Mouse (Mus musculus) forebrain, embryonic 12.5 days (tissue): ENCODE measurements at regions not wholly inside any gene's neighbourhood (a gene's known extent, or its start where the extent isn't known, plus 50 kb on each side); places are given as distances from the start of the nearest gene placed in this dataset.

Experiments used
- ATAC-seq: fragments of 200-750 bp; cut with Nextera tagmentation; 2 replicates; pipeline ENCODE4 v1.8.0; 2017; ENCODE audit warnings: moderate TSS enrichment; ENCODE audit not compliant: low FRiP score
- H3K27ac ChIP-seq: fragments of 300-500 bp; sonication (generic); 2 replicates; pipeline ENCODE4 v1.5.1; 2016; ENCODE audit warnings: mild to moderate bottlenecking
- H3K27me3 ChIP-seq: fragments of 300-500 bp; sonication (generic); 2 replicates; pipeline ENCODE4 v1.6.1; 2016; ENCODE audit warnings: mild to moderate bottlenecking
- H3K36me3 ChIP-seq: fragments of 300-500 bp; sonication (generic); replicated peaks from 2 replicates; pipeline ENCODE4 v1.6.1; 2016; ENCODE audit warnings: mild to moderate bottlenecking
- H3K4me1 ChIP-seq: fragments of 300-500 bp; sonication (generic); 2 replicates; pipeline ENCODE4 v1.6.1; 2016
- H3K4me2 ChIP-seq: fragments of 300-500 bp; sonication (generic); 2 replicates; pipeline ENCODE4 v1.6.1; 2016; ENCODE audit warnings: mild to moderate bottlenecking, moderate library complexity
- H3K4me3 ChIP-seq: fragments of 300-500 bp; sonication (generic); replicated peaks from 2 replicates; pipeline ENCODE4 v1.5.1; 2016; ENCODE audit warnings: mild to moderate bottlenecking
- H3K9ac ChIP-seq: fragments of 300-500 bp; sonication (generic); 2 replicates; pipeline ENCODE4 v1.6.1; 2016; ENCODE audit warnings: mild to moderate bottlenecking
- H3K9me3 ChIP-seq: fragments of 300-500 bp; sonication (generic); 2 replicates; pipeline ENCODE4 v1.6.1; 2016
- WGBS: fragments of 180-500 bp; shearing (Covaris S2); methylation state at CpG from one replicate; pipeline ENCODE4 v1.1.7; 2016; 5-methylcytosine and 5-hydroxymethylcytosine counted together

DNA sequence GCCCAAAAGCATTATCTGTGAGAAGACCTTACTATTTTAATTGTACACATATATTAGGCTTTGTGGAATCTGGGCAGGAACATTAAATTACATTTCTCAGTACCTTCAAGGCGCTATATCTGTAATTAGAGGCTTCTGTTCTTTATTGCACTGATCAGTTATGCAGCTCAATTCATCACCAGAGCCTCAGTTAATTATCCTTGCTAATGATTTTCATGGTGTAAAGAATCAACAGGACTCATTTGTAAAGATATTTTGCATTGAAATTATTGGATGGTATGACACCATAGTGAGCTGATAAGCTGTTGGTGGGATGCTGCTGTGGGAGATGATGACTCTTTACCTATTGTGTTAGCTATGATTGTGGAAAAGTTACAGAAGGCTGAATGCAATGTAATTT lies 1490.9 kb upstream of the Slc39a10 start:
- no peak overlapping the region for H3K4me2 ChIP-seq
- WGBS = 73% methylated on average over 1 of the region's 1 CpGs
- no peaks in the 10 kb centered on the region for H3K9me3 ChIP-seq
- no peak overlapping the region for H3K4me3 ChIP-seq
- H3K27ac ChIP-seq = no peak overlapping the region
- 0 out of 2 replicates have a peak, but pooled peaks have one; percentile 17 for ATAC-seq
- no peaks in the 10 kb centered on the region for H3K36me3 ChIP-seq
- no peaks in the 10 kb centered on the region for H3K27me3 ChIP-seq
- H3K4me1 ChIP-seq = no peaks in the 10 kb centered on the region
- no peak overlapping the region for H3K9ac ChIP-seq

DNA sequence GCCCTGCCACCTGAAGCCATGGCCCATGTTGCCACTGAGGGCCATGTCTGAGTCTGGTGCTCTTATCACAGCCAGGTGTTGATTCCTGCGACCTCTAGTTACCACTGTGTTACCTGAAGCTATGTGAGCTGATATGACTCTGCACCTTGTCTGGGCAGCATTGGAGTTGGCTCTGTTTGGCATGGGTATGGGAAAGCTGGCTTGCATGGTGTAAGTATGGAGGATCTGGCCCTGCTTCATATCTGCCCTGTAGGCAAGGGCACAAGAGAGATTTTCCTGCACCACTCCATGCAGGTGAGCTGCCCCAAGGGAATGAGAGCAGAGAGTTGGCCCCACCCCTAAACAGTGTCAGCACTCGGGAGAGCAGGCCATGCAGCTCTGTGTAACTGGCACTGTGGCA lies 1487.5 kb upstream of the Slc39a10 start:
- ATAC-seq = no peak
- WGBS = 74% methylated on average over 2 of the region's 2 CpGs
- Histone ChIP-seq H3K36me3 (no peaks in the 10 kb centered on the region), H3K4me3 (no peak overlapping the region), H3K27ac (no peak overlapping the region), H3K9me3 (no peaks in the 10 kb centered on the region), H3K27me3 (no peaks in the 10 kb centered on the region), H3K4me1 (no peaks in the 10 kb centered on the region), H3K4me2 (no peak overlapping the region), H3K9ac (no peak overlapping the region)

DNA sequence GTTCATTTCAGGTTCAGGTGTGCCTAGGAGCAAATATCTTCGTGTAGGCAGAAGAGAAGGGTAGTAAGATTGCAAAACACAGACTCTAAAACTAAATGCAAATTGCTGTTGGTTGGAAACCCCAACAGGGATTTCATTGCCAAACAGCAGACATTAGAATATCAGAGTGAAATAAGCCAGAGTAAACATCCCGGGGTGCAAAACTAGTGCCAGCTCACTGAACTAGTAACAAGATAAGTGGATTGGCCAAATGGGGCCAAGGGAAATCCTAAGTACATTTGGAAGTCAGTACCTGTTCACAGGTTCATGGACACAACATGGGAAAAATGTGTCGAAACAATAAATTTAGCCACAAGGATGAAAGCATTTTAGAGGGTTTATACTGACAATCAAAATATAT lies 1458.8 kb upstream of the Slc39a10 start:
- no peak overlapping the region for H3K4me2 ChIP-seq
- no peaks in the 10 kb centered on the region for H3K36me3 ChIP-seq
- no peak overlapping the region for H3K9ac ChIP-seq
- WGBS = 92% methylated on average over 3 of the region's 3 CpGs
- no peak for ATAC-seq
- H3K4me1 ChIP-seq = no peaks in the 10 kb centered on the region
- H3K27me3 ChIP-seq = no peaks in the 10 kb centered on the region
- no peaks in the 10 kb centered on the region for H3K9me3 ChIP-seq
- H3K27ac ChIP-seq = no peak overlapping the region
- H3K4me3 ChIP-seq = no peak overlapping the region

DNA sequence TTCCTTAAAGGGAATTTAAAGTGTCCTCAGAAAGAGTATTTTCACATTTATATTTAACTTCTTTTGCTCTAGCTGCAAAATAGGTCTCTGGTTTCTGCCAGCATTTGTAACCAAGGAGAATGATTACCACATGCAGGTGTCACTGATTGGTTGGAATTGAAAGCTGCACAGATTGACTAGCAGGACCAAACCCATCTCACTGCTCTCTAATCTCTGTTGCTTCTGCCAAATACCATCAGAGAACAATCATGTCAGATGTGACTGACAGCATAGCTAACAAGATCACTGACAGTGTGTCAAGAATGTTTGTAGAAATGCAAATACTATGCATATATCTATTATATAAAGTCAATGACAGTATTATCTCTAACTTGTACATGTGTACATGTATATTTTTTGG lies 1450.3 kb upstream of the Slc39a10 start:
- Histone ChIP-seq H3K27me3 (no peaks in the 10 kb centered on the region), H3K36me3 (no peaks in the 10 kb centered on the region), H3K4me2 (no peak overlapping the region), H3K9me3 (no peaks in the 10 kb centered on the region), H3K27ac (no peak overlapping the region), H3K4me3 (no peak overlapping the region), H3K4me1 (no peaks in the 10 kb centered on the region), H3K9ac (no peak overlapping the region)
- no peak for ATAC-seq
